Mouse (Mus musculus) heart, adult 2 months (tissue): ENCODE data around the gene Cpt2.

ENCODE experiments used
- CTCF ChIP-seq: fragments of 200-600 bp; IDR thresholded peaks from 2 replicates; pipeline ENCODE4 v1.8.1; 2022; ENCODE audit warnings: antibody characterized with exemption, mild to moderate bottlenecking, moderate library complexity
- EP300 ChIP-seq: fragments of 200-500 bp; IDR thresholded peaks from 2 replicates; pipeline ENCODE4 v1.6.1; 2011; ENCODE audit warnings: low read depth, low read length, control low read depth; ENCODE audit not compliant: insufficient read depth

GRCm38 (mm10) chr4:107906561-107906960, 16.8 kb downstream of the Cpt2 start:
- TF ChIP-seq CTCF, result no peak
- TF ChIP-seq EP300, result no peak
